Mouse (Mus musculus) cerebellum, adult 9-10 months (tissue): ENCODE results near the gene Mknk1.

Experiments used
- DNase-seq: peaks from one replicate; pipeline ENCODE4 v3.0.0; 2022

Gene Mknk1

GRCm38 (mm10) chr4:115847377-115847776, 8.4 kb downstream of the Mknk1 start:
- no peak for DNase-seq

GRCm38 (mm10) chr4:115848083-115848482, 9.1 kb downstream of the Mknk1 start:
- no peak for DNase-seq

- no peak for DNase-seq
Observed at GRCm38 (mm10) chr4:115848990-115849677, 10.1 kb downstream of the Mknk1 start.

- DNase-seq: no peak
Observed at GRCm38 (mm10) chr4:115850111-115850510, 11.1 kb downstream of the Mknk1 start.

- DNase-seq: no peak
Observed at GRCm38 (mm10) chr4:115850631-115851030, 11.6 kb downstream of the Mknk1 start.

GRCm38 (mm10) chr4:115851569-115851968, 12.6 kb downstream of the Mknk1 start:
- no peak for DNase-seq

GRCm38 (mm10) chr4:115855100-115855499, 16.1 kb downstream of the Mknk1 start:
- DNase-seq: no peak

- no peak for DNase-seq
Observed at GRCm38 (mm10) chr4:115855609-115856008, 16.6 kb downstream of the Mknk1 start.

GRCm38 (mm10) chr4:115856282-115856681, 17.3 kb downstream of the Mknk1 start:
- no peak for DNase-seq

GRCm38 (mm10) chr4:115857293-115857883, 18.4 kb downstream of the Mknk1 start:
- no peak for DNase-seq

- no peak for DNase-seq
Observed at GRCm38 (mm10) chr4:115863352-115863751, 24.4 kb downstream of the Mknk1 start.

GRCm38 (mm10) chr4:115863880-115864279, 24.9 kb downstream of the Mknk1 start:
- DNase-seq: no peak

- DNase-seq: no peak
Observed at GRCm38 (mm10) chr4:115869512-115870210, 30.7 kb downstream of the Mknk1 start.

- no peak for DNase-seq
Observed at GRCm38 (mm10) chr4:115873231-115873630, 34.2 kb downstream of the Mknk1 start.

- DNase-seq: no peak
Observed at GRCm38 (mm10) chr4:115878216-115878678, 39.2 kb downstream of the Mknk1 start.

GRCm38 (mm10) chr4:115878828-115879227, 39.8 kb downstream of the Mknk1 start:
- no peak for DNase-seq

- DNase-seq: no peak
Observed at GRCm38 (mm10) chr4:115881183-115881582, 42.2 kb downstream of the Mknk1 start.

- DNase-seq: no peak
Observed at GRCm38 (mm10) chr4:115882195-115882594, 43.2 kb downstream of the Mknk1 start.

GRCm38 (mm10) chr4:115884022-115884421, 45.0 kb downstream of the Mknk1 start, which contains the start of gene Kncn:
Gene Kncn, plus strand, starts transcription at chr4:115884400.
- DNase-seq: no peak

GRCm38 (mm10) chr4:115885846-115886245, 46.8 kb downstream of the Mknk1 start:
- no peak for DNase-seq

GRCm38 (mm10) chr4:115886875-115887274, 47.9 kb downstream of the Mknk1 start:
- DNase-seq: no peak

- DNase-seq: no peak
Observed at GRCm38 (mm10) chr4:115890066-115890465, 51.1 kb downstream of the Mknk1 start.

- no peak for DNase-seq
Observed at GRCm38 (mm10) chr4:115890553-115890952, 51.6 kb downstream of the Mknk1 start, which contains the start of gene 6430628N08Rik. Gene 6430628N08Rik, plus strand, starts transcription at chr4:115890665.

- DNase-seq: no peak
Observed at GRCm38 (mm10) chr4:115894281-115894680, 55.3 kb downstream of the Mknk1 start.
